Mouse (Mus musculus): ENCODE data around the gene Dcakd. TPM values are rescaled to one million over a fixed set of nuclear protein-coding genes. Genes with fewer than 3 reads are reported as not detected.

Gene Dcakd
- polyA plus RNA-seq, 1 experiment from 2014 or later = 27.5 TPM

Other genes starting within 250 kb of the Dcakd start
- gene Gjc1, start 208.6 kb downstream of the Dcakd start, polyA plus RNA-seq (2018) = 0.12 TPM in 1 of 3 replicates, not detected in the others
- gene Higd1b, start 192.5 kb downstream of the Dcakd start, polyA plus RNA-seq (2018) = not detected in 3 replicates
- 45.8 to 73.1 TPM (median 46.9 TPM) in 3 replicates for gene Eftud2, start 147.3 kb downstream of the Dcakd start, polyA plus RNA-seq (2018)
- gene Ccdc103, start 147.1 kb downstream of the Dcakd start, polyA plus RNA-seq (2018) = not detected in 3 replicates
- not detected in 3 replicates for gene Fam187a, start 143.2 kb downstream of the Dcakd start, polyA plus RNA-seq (2018)
- gene Gfap, start 127.4 kb downstream of the Dcakd start, polyA plus RNA-seq (2018) = not detected in 3 replicates
- 0.15 to 2.5 TPM (median 2.2 TPM) in 3 replicates for gene Kif18b, start 103.2 kb downstream of the Dcakd start, polyA plus RNA-seq (2018)
- not detected in 3 replicates for gene C1ql1, start 81.6 kb downstream of the Dcakd start, polyA plus RNA-seq (2018)
- 58.0 to 93.5 TPM (median 59.5 TPM) in 3 replicates for gene Nmt1, start 143 bp downstream of the Dcakd start, polyA plus RNA-seq (2018)
- gene Plcd3, start 73.3 kb upstream of the Dcakd start, polyA plus RNA-seq (2018) = 0.07 to 0.21 TPM in 2 of 3 replicates, not detected in the other
- 8.8 to 14.0 TPM (median 10.0 TPM) in 3 replicates for gene Acbd4, start 73.3 kb upstream of the Dcakd start, polyA plus RNA-seq (2018)
- gene Hexim1, start 87.9 kb upstream of the Dcakd start, polyA plus RNA-seq (2018) = 18.5 to 31.2 TPM (median 23.4 TPM) in 3 replicates
- gene Hexim2, start 104.1 kb upstream of the Dcakd start, polyA plus RNA-seq (2018) = 0.98 to 2.8 TPM (median 2.6 TPM) in 3 replicates
- 29.0 to 47.4 TPM (median 29.5 TPM) in 3 replicates for gene Fmnl1, start 142.8 kb upstream of the Dcakd start, polyA plus RNA-seq (2018)
- not detected in 3 replicates for gene 1700023F06Rik, start 180.2 kb upstream of the Dcakd start, polyA plus RNA-seq (2018)
- gene Spata32, start 190.1 kb upstream of the Dcakd start, polyA plus RNA-seq (2018) = not detected in 3 replicates
- gene Map3k14, start 239.1 kb upstream of the Dcakd start, polyA plus RNA-seq (2018) = 9.0 to 14.1 TPM (median 9.9 TPM) in 3 replicates

All from macrophage (primary cell).